Mouse (Mus musculus): Measurements from ENCODE around the gene Acsf3. TPM values are rescaled to one million over a fixed set of nuclear protein-coding genes. Genes with fewer than 3 reads are reported as not detected.

Gene Acsf3
- polyA plus RNA-seq, 1 experiment from 2014 or later, result 15.4 TPM

DNA sequence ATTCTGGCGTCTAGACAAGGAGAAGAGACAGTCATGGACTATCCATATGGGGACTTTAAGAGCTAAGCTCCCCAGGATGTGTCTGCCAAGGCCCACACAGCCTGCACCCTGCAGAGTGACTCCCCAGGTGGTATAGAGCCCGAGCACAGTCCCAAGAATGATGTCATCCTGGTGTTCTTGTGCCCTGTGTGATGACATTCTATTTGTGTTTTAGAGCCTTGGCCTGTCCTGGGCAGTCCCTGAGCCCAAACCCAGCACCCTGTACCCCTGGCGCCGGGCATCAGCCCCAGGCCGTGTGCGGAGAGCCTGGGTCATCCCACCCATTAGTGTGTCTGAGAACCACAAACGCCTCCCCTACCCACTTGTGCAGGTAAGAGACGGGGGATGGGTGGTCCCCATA lies 81.0 kb downstream of the Acsf3 start:
- Histone ChIP-seq H3K4me3 (ENCODE audit: low read depth, low read length) (no peak overlapping the region), H3K36me3 (ENCODE audit: control insufficient read depth, insufficient read depth, low read length) (no peaks in the 10 kb centered on the region), H3K9ac (ENCODE audit: low read length) (no peak overlapping the region), H3K9me3 (ENCODE audit: control insufficient read depth, low read length) (no peaks in the 10 kb centered on the region), H3K4me1 (ENCODE audit: control insufficient read depth, insufficient read depth, low read length) (peaks cover 7% of the 10 kb centered on the region; the same call in 1 of the 2 replicates), H3K27ac (ENCODE audit: low read depth, low read length) (no peak overlapping the region), H3K4me2 (ENCODE audit: low read depth) (no peak overlapping the region), H3K27me3 (ENCODE audit: control insufficient read depth, insufficient read depth, low read length) (no peaks in the 10 kb centered on the region)
- ATAC-seq (ENCODE audit: insufficient read depth, low FRiP score, low TSS enrichment), result no peak
- no peak for DNase-seq (ENCODE audit: low spot score)
- 85% methylated on average over 8 of the region's 8 CpGs for WGBS

- H3K27me3 ChIP-seq (ENCODE audit: control insufficient read depth, insufficient read depth, low read length), result no peaks in the 10 kb centered on the region
- no peak overlapping the region for H3K4me3 ChIP-seq (ENCODE audit: low read depth, low read length)
- 58% methylated on average over 13 of the region's 13 CpGs for WGBS
- H3K4me1 ChIP-seq (ENCODE audit: control insufficient read depth, insufficient read depth, low read length), result no peaks in the 10 kb centered on the region; the same call in 1 of the 2 replicates
- no peak overlapping the region for H3K4me2 ChIP-seq (ENCODE audit: low read depth)
- no peak for DNase-seq (ENCODE audit: low spot score)
- H3K36me3 ChIP-seq (ENCODE audit: control insufficient read depth, insufficient read depth, low read length), result no peaks in the 10 kb centered on the region
- H3K9ac ChIP-seq (ENCODE audit: low read length), result no peak overlapping the region
- ATAC-seq (ENCODE audit: insufficient read depth, low FRiP score, low TSS enrichment), result no peak
- H3K9me3 ChIP-seq (ENCODE audit: control insufficient read depth, low read length), result no peaks in the 10 kb centered on the region
- no peak overlapping the region for H3K27ac ChIP-seq (ENCODE audit: low read depth, low read length)
Observed at GRCm38 (mm10) chr8:122859843-122860242, 84.6 kb downstream of the Acsf3 start.

DNA sequence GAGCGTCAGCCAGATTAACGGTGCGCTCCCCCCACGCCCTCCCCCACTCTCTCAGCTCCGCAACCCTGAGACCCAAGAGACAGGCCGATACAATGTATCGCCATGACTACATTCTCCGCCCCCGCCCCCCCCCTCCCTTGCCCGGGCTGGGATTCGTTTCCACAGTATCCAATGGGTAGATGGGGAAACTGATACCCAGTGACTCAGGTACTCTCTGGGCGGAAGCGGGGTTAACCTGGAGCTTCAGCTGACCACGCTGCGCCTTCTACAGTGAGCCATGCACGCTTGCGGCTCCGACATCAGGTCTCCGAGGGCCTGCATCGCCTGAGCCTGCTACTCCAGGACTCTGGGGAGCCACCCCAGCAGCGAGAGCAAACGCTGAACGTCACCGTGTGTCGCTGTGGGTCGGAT lies 89.4 kb downstream of the Acsf3 start:
- WGBS, result 56% methylated on average over 26 of the region's 26 CpGs
- H3K9me3 ChIP-seq (ENCODE audit: control insufficient read depth, low read length), result no peaks in the 10 kb centered on the region
- peak overlapping the region; percentile 22 for H3K9ac ChIP-seq (ENCODE audit: low read length)
- ATAC-seq (ENCODE audit: insufficient read depth, low FRiP score, low TSS enrichment) (no peak), DNase-seq (ENCODE audit: low spot score) (peak; percentile 33)
- H3K4me2 ChIP-seq (ENCODE audit: low read depth), result peak overlapping the region; percentile 40
- no peak overlapping the region for H3K27ac ChIP-seq (ENCODE audit: low read depth, low read length)
- no peaks in the 10 kb centered on the region; the same call in 1 of the 2 replicates for H3K4me1 ChIP-seq (ENCODE audit: control insufficient read depth, insufficient read depth, low read length)
- no peaks in the 10 kb centered on the region for H3K27me3 ChIP-seq (ENCODE audit: control insufficient read depth, insufficient read depth, low read length)
- peak overlapping the region; percentile 21 for H3K4me3 ChIP-seq (ENCODE audit: low read depth, low read length)
- no peaks in the 10 kb centered on the region for H3K36me3 ChIP-seq (ENCODE audit: control insufficient read depth, insufficient read depth, low read length)

GRCm38 (mm10) chr8:122865441-122865840 lies 90.2 kb downstream of the Acsf3 start:
- Histone ChIP-seq H3K4me1 (ENCODE audit: control insufficient read depth, insufficient read depth, low read length) (no peaks in the 10 kb centered on the region; the same call in 1 of the 2 replicates), H3K27me3 (ENCODE audit: control insufficient read depth, insufficient read depth, low read length) (no peaks in the 10 kb centered on the region), H3K9me3 (ENCODE audit: control insufficient read depth, low read length) (no peaks in the 10 kb centered on the region), H3K36me3 (ENCODE audit: control insufficient read depth, insufficient read depth, low read length) (no peaks in the 10 kb centered on the region), H3K9ac (ENCODE audit: low read length) (peak overlapping the region; percentile 22), H3K4me3 (ENCODE audit: low read depth, low read length) (no peak overlapping the region; the same call in 1 of the 2 replicates), H3K27ac (ENCODE audit: low read depth, low read length) (no peak overlapping the region), H3K4me2 (ENCODE audit: low read depth) (peak overlapping the region; percentile 40)
- DNase-seq (ENCODE audit: low spot score) (peak; percentile 42), ATAC-seq (ENCODE audit: insufficient read depth, low FRiP score, low TSS enrichment) (no peak)
- WGBS, result 67% methylated on average over 10 of the region's 10 CpGs

- Histone ChIP-seq H3K27ac (ENCODE audit: low read depth, low read length) (no peak overlapping the region), H3K4me2 (ENCODE audit: low read depth) (no peak overlapping the region), H3K9ac (ENCODE audit: low read length) (no peak overlapping the region), H3K9me3 (ENCODE audit: control insufficient read depth, low read length) (no peaks in the 10 kb centered on the region), H3K36me3 (ENCODE audit: control insufficient read depth, insufficient read depth, low read length) (no peaks in the 10 kb centered on the region), H3K27me3 (ENCODE audit: control insufficient read depth, insufficient read depth, low read length) (no peaks in the 10 kb centered on the region), H3K4me3 (ENCODE audit: low read depth, low read length) (no peak overlapping the region), H3K4me1 (ENCODE audit: control insufficient read depth, insufficient read depth, low read length) (no peaks in the 10 kb centered on the region; the same call in 1 of the 2 replicates)
- ATAC-seq (ENCODE audit: insufficient read depth, low FRiP score, low TSS enrichment), result no peak
- DNase-seq (ENCODE audit: low spot score), result no peak
- WGBS, result 87% methylated on average over 8 of the region's 8 CpGs
Observed at GRCm38 (mm10) chr8:122866231-122866630, 90.9 kb downstream of the Acsf3 start.

Other genes with a start within 250 kb of the Acsf3 start
- gene Piezo1, start 224.2 kb upstream of the Acsf3 start, polyA plus RNA-seq (2014; fragmentation: Nextera tagmentation; extraction: Ambion mirVana), result 5.5 and 7.5 TPM in 2 replicates
- 34.3 and 37.1 TPM in 2 replicates for gene Cdt1, start 207.5 kb upstream of the Acsf3 start, polyA plus RNA-seq (2014; fragmentation: Nextera tagmentation; extraction: Ambion mirVana)
- gene Aprt, start 198.6 kb upstream of the Acsf3 start, polyA plus RNA-seq (2014; fragmentation: Nextera tagmentation; extraction: Ambion mirVana), result 219 and 243 TPM in 2 replicates
- 5.4 and 6.6 TPM in 2 replicates for gene Galns, start 164.0 kb upstream of the Acsf3 start, polyA plus RNA-seq (2014; fragmentation: Nextera tagmentation; extraction: Ambion mirVana)
- 55.6 and 59.7 TPM in 2 replicates for gene Trappc2l, start 163.8 kb upstream of the Acsf3 start, polyA plus RNA-seq (2014; fragmentation: Nextera tagmentation; extraction: Ambion mirVana)
- not detected in 2 replicates for gene Pabpn1l, start 152.7 kb upstream of the Acsf3 start, polyA plus RNA-seq (2014; fragmentation: Nextera tagmentation; extraction: Ambion mirVana)
- 7.5 and 8.5 TPM in 2 replicates for gene Cbfa2t3, start 76.4 kb upstream of the Acsf3 start, polyA plus RNA-seq (2014; fragmentation: Nextera tagmentation; extraction: Ambion mirVana)
- 8.3 and 9.0 TPM in 2 replicates for gene Cdh15, start 72.5 kb downstream of the Acsf3 start, polyA plus RNA-seq (2014; fragmentation: Nextera tagmentation; extraction: Ambion mirVana)

Data from neural tube, embryonic 11.5 days (tissue).